In the genomic region with DNA sequence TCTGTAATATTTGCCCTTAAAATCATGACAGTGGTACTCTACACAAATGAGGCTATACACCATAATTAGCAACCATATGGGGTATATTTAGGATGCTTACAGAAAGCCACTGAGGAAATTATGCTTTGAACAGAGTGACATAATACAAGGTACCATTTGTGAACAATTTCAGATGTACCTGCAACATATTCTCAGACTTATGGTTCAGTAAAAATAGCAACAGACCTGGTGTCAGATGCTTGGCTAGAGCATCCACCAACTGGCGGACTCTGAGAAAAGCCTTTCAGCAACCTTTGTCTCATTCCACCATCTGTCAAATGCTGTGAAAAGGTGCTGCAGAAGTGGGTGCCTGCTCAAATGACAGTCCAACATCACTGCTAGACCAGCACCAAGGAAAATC, we compare ENCODE assay signal across 19 mouse cellular contexts.
DNase-seq lines count a peak whose midpoint lies in the region; ATAC-seq and TF ChIP-seq lines count a peak whose summit lies in the region.
"Had no signal": no experiment of that assay in that cellular context is flagged by ENCODE, and none has a peak within 500 bp of the region (broad histone marks: within the 10 kb centered on the region; RNA-seq: fewer than 3 reads in every experiment).

No protein-coding gene starts in this region.

- no peaks in the 10 kb centered on the region for H3K4me1 ChIP-seq in forebrain, postnatal 0 days (ENCODE audit: insufficient read depth)
- H3K4me1 ChIP-seq: heart, embryonic 10.5 days; megakaryocyte, embryonic 14.5 days; midbrain, embryonic 15.5 days; neural tube, embryonic 15.5 days had no signal

- H3K27ac ChIP-seq in layer of hippocampus, adult 2 months, result peak overlapping the region; percentile 28
- H3K27ac ChIP-seq in forebrain, postnatal 0 days (ENCODE audit: low read depth, low read length), result no peak overlapping the region
- H3K27ac ChIP-seq: heart, embryonic 10.5 days; midbrain, embryonic 15.5 days; neural tube, embryonic 15.5 days had no signal

- DNase-seq in layer of hippocampus, adult 2 months (ENCODE audit: low spot score in 2 of 2), result no peak
- no peak for DNase-seq in layer of hippocampus, adult 9-10 months (ENCODE audit: low spot score)
- peak; percentile 92 for DNase-seq in cerebellum, adult 11-12 months
- peak; percentile 96 for DNase-seq in cerebellum, adult 9-10 months
- peak; percentile 17 for DNase-seq in forebrain, postnatal 0 days
- no peak for DNase-seq in lung, adult 18-20 months
- no peak for DNase-seq in urinary bladder, adult 2 months (ENCODE audit: low spot score)
- DNase-seq: heart, postnatal 10 days; kidney, adult 8-10 months; kidney, postnatal 25 days; liver; lung, postnatal 14 days; right cerebral cortex, postnatal 25 days; thymus, adult 2 months had no signal

- no peaks in the 10 kb centered on the region for H3K27me3 ChIP-seq in forebrain, postnatal 0 days (ENCODE audit: insufficient read depth, low read length)
- H3K27me3 ChIP-seq: megakaryocyte, embryonic 14.5 days; midbrain, embryonic 15.5 days; neural tube, embryonic 15.5 days had no signal

- no peak overlapping the region for H3K4me3 ChIP-seq in layer of hippocampus, adult 2 months
- H3K4me3 ChIP-seq in forebrain, postnatal 0 days (ENCODE audit: low read depth, low read length), result no peak overlapping the region
- H3K4me3 ChIP-seq: heart, embryonic 10.5 days; megakaryocyte, embryonic 14.5 days; midbrain, embryonic 15.5 days; neural tube, embryonic 15.5 days had no signal

- WGBS in forebrain, postnatal 0 days, result 38% methylated on average over 1 of the region's 1 CpGs

- H3K9me3 ChIP-seq in forebrain, postnatal 0 days (ENCODE audit: low read length), result no peaks in the 10 kb centered on the region
- H3K9me3 ChIP-seq: heart, embryonic 10.5 days; megakaryocyte, embryonic 14.5 days; midbrain, embryonic 15.5 days; neural tube, embryonic 15.5 days had no signal

- ATAC-seq in forebrain, postnatal 0 days, result no peak
- ATAC-seq: inflammation-experienced regulatory T-cells, adult 6 months; midbrain, embryonic 15.5 days had no signal

- H3K36me3 ChIP-seq in forebrain, postnatal 0 days (ENCODE audit: insufficient read depth), result no peaks in the 10 kb centered on the region
- H3K36me3 ChIP-seq: heart, embryonic 10.5 days; midbrain, embryonic 15.5 days; neural tube, embryonic 15.5 days had no signal

- H3K9ac ChIP-seq in forebrain, postnatal 0 days, result no peak overlapping the region
- H3K9ac ChIP-seq: midbrain, embryonic 15.5 days; neural tube, embryonic 15.5 days had no signal

- no peak for TF ChIP-seq CTCF in layer of hippocampus, adult 2 months (conservative IDR thresholded peaks at IDR 0.05)
- TF ChIP-seq CTCF in forebrain, postnatal 0 days (IDR thresholded peaks at IDR 0.05; ENCODE audit: low read depth), result no peak

- no peak overlapping the region for H3K4me2 ChIP-seq in forebrain, postnatal 0 days (ENCODE audit: low read depth)
- H3K4me2 ChIP-seq: midbrain, embryonic 15.5 days; neural tube, embryonic 15.5 days had no signal

Comparison
In these comparisons a context has a peak if more than half of its experiments do, and no peak if none do; other contexts are left out.
1. DNase-seq: peak in cerebellum, adult 11-12 months (single experiment), cerebellum, adult 9-10 months (single experiment) and forebrain, postnatal 0 days (single experiment); none in layer of hippocampus, adult 2 months (0 of 2), layer of hippocampus, adult 9-10 months (single experiment), lung, adult 18-20 months (0 of 2) and urinary bladder, adult 2 months (single experiment).